Mouse (Mus musculus) cerebellum, adult 2 months (tissue): Measurements from ENCODE around the gene Tsen15. TPM values are rescaled to one million over a fixed set of nuclear protein-coding genes. Genes with fewer than 3 reads are reported as not detected.
A peak's percentile ranks its signal among the peaks of the same experiment; 100 is the strongest.

Experiments
- DNase-seq, 2 experiments: peaks; one replicate each; pipeline ENCODE4 v3.0.0; 2021
- H3K27ac ChIP-seq: fragments of 200-500 bp; 2 replicates; pipeline ENCODE4 v1.5.1; 2012; ENCODE audit warnings: low read length, control low read depth, inconsistent platforms; ENCODE audit not compliant: insufficient read depth
- H3K27me3 ChIP-seq: fragments of 200-500 bp; 2 replicates; pipeline ENCODE4 v1.6.1; 2012; ENCODE audit warnings: inconsistent platforms, mild to moderate bottlenecking, low read length, moderate library complexity; ENCODE audit not compliant: control insufficient read depth, insufficient read depth
- H3K4me1 ChIP-seq: fragments of 200-500 bp; 2 replicates; pipeline ENCODE4 v1.6.1; 2011; ENCODE audit warnings: low read length; ENCODE audit not compliant: control insufficient read depth, insufficient read depth
- H3K4me3 ChIP-seq: fragments of 200-500 bp; replicated peaks from 2 replicates; pipeline ENCODE3; 2011; ENCODE audit warnings: mild to moderate bottlenecking, low read depth, low read length, control low read depth; ENCODE audit not compliant: insufficient read depth
- CTCF ChIP-seq: fragments of 200-500 bp; IDR thresholded peaks from 2 replicates; pipeline ENCODE4 v1.5.1; 2011; ENCODE audit warnings: low read depth, mild to moderate bottlenecking, control low read depth, low read length, moderate library complexity, borderline replicate concordance; ENCODE audit not compliant: insufficient read depth
- POLR2A ChIP-seq: fragments of 200-500 bp; IDR thresholded peaks from 2 replicates; pipeline ENCODE4 v1.6.1; 2011; ENCODE audit warnings: low read length, control low read depth, borderline replicate concordance; ENCODE audit not compliant: insufficient read depth
- WGBS: fragments of 180-500 bp; shearing (Covaris S2); methylation state at CpG from one replicate; pipeline ENCODE4 v1.1.7; 2018; 5-methylcytosine and 5-hydroxymethylcytosine counted together
- polyA plus RNA-seq: library from polyadenylated mRNA; depleted of rRNA; stranded (reverse); fragments of >200 nt; gene quantifications from 2 replicates; pipeline ENCODE4 v1.2.3, GENCODE M21; 2012; rRNA removed

Tsen15 gene
- polyA plus RNA-seq, 1 experiment = 47.6 TPM

DNA sequence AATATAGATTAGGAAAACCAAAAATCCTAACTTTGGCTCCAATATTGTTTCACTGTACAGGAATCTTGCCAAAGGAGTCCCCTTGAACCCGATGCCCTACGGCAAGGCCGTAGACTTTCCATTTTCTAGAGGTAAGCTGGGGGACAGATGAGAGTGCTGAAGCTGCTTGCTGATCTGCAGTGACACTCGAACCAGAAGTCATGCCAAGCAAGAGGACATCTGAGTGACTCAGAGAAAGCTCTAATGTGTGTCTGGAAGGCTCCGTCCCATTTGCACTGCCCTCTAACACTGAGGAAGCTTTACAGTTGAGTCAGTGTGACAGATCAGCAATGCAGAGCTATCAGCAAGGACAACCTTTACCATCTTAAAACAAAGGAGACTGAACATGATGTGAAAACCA is 8.2 kb downstream of the Tsen15 start:
- Histone ChIP-seq H3K27ac (no peak overlapping the region), H3K4me3 (no peak overlapping the region), H3K27me3 (no peaks in the 10 kb centered on the region), H3K4me1 (no peaks in the 10 kb centered on the region)
- DNase-seq = no peak
- TF ChIP-seq POLR2A = no peak
- TF ChIP-seq CTCF = no peak
- WGBS = 83% methylated on average over 5 of the region's 5 CpGs

- Histone ChIP-seq H3K4me1 (peaks cover 8% of the 10 kb centered on the region), H3K4me3 (no peak overlapping the region), H3K27me3 (no peaks in the 10 kb centered on the region), H3K27ac (no peak overlapping the region)
- WGBS = 20% methylated on average over 4 of the region's 4 CpGs
- TF ChIP-seq POLR2A = no peak
- TF ChIP-seq CTCF = peak; percentile 95
- peak; percentile 75 to 76 for DNase-seq
Measured at GRCm38 (mm10) chr1:152369139-152369538, 17.3 kb downstream of the Tsen15 start.

- Histone ChIP-seq H3K4me3 (no peak overlapping the region), H3K27me3 (no peaks in the 10 kb centered on the region), H3K4me1 (peaks cover 8% of the 10 kb centered on the region), H3K27ac (no peak overlapping the region; the same call in 1 of the 2 replicates)
- TF ChIP-seq POLR2A (no peak), CTCF (peak; percentile 30; the same call in 1 of the 2 replicates)
- WGBS = 29% methylated on average over 13 of the region's 13 CpGs
- DNase-seq = peak; percentile 59 to 70
Measured at GRCm38 (mm10) chr1:152368311-152369088, 18.0 kb downstream of the Tsen15 start.

DNA sequence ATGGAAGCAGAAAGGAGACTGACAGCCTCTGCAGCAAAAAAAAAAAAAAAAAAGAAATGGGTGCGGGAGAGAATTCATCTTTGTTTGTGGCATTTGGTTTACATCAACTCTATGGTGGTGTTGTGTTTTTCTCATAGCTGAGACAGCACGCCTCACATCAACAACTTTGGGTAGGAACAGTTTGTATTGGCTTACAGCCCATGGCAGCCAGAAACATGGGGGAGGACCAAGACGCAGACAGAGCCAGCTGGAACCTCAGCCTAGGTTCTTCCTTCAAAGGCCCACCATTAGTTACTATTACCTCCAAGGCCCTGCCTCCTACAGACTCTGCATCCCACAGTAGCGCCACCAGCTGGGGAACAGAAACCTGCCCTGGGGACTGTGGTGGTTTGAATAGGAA is 29.8 kb downstream of the Tsen15 start:
- Histone ChIP-seq H3K27me3 (no peaks in the 10 kb centered on the region), H3K4me1 (no peaks in the 10 kb centered on the region), H3K27ac (no peak overlapping the region), H3K4me3 (no peak overlapping the region)
- DNase-seq = no peak
- 73% methylated on average over 4 of the region's 4 CpGs for WGBS
- TF ChIP-seq POLR2A = no peak
- no peak for TF ChIP-seq CTCF

DNA sequence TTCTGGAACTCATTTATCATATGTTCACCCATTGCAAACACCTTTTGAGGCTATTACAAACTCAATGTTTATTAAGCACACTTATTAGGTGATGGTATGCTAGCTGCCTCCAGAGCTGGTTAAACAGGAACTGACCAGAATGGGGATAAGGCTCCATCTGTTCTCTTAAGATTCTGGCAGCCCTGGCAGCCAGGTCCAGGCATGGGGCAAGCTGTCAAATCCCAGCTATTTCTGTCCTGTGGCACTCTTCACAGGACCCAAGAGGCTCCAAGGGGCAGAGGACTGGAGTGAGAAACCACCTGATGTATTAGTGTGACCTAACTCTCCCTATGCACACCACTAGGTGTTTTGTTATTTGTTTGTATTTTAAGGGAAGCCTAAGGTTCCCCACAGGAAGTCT is 38.5 kb downstream of the Tsen15 start:
- TF ChIP-seq POLR2A (no peak), CTCF (no peak)
- H3K27me3 ChIP-seq = no peaks in the 10 kb centered on the region
- H3K4me1 ChIP-seq = peaks cover 22% of the 10 kb centered on the region
- no peak overlapping the region for H3K4me3 ChIP-seq
- DNase-seq = peak; percentile 81 to 94
- H3K27ac ChIP-seq = peak overlapping the region; percentile 41; the same call in 1 of the 2 replicates

- Histone ChIP-seq H3K4me1 (no peaks in the 10 kb centered on the region), H3K27me3 (no peaks in the 10 kb centered on the region), H3K27ac (no peak overlapping the region), H3K4me3 (no peak overlapping the region)
- 54% methylated on average over 6 of the region's 6 CpGs for WGBS
- DNase-seq = no peak
- no peak for TF ChIP-seq POLR2A
- TF ChIP-seq CTCF = no peak
Measured at GRCm38 (mm10) chr1:152324024-152324423, 62.5 kb downstream of the Tsen15 start.

Other genes with a start within 250 kb of the Tsen15 start
- 2.9 and 3.6 TPM in 2 replicates for gene Colgalt2, start 13.1 kb upstream of the Tsen15 start, polyA plus RNA-seq